Comparison of ENCODE assay signal across 10 mouse cellular contexts in genomic region chr2:59698635-59699300, GRCm38 (mm10).
DNase-seq lines count a peak whose midpoint lies in the region; ATAC-seq and TF ChIP-seq lines count a peak whose summit lies in the region.
"Had no signal": no experiment of that assay in that cellular context is flagged by ENCODE, and none has a peak within 500 bp of the region (broad histone marks: within the 10 kb centered on the region; RNA-seq: fewer than 3 reads in every experiment).

No protein-coding gene starts in this region.

- no peak overlapping the region for H3K9ac ChIP-seq in intestine, embryonic 14.5 days (ENCODE audit: low read length)
- H3K9ac ChIP-seq in intestine, embryonic 16.5 days (ENCODE audit: low read depth, low read length): no peak overlapping the region
- H3K9ac ChIP-seq in hindbrain, embryonic 16.5 days (ENCODE audit: low read depth, low read length): no peak overlapping the region

- peak overlapping the region; percentile 47; the same call in 1 of the 2 replicates for H3K27ac ChIP-seq in intestine, embryonic 14.5 days (ENCODE audit: low read depth)
- H3K27ac ChIP-seq in intestine, embryonic 16.5 days (ENCODE audit: low read length): no peak overlapping the region
- no peak overlapping the region for H3K27ac ChIP-seq in hindbrain, embryonic 16.5 days (ENCODE audit: low read depth, low read length)

- H3K4me3 ChIP-seq in intestine, embryonic 14.5 days (ENCODE audit: low read depth, low read length): no peak overlapping the region
- H3K4me3 ChIP-seq in intestine, embryonic 16.5 days (ENCODE audit: low read length): no peak overlapping the region
- H3K4me3 ChIP-seq in E14TG2a.4 (replicated peaks; ENCODE audit: low read length): peak overlapping the region; percentile 33
- no peak overlapping the region for H3K4me3 ChIP-seq in hindbrain, embryonic 16.5 days (ENCODE audit: low read length)

- TF ChIP-seq CTCF in E14TG2a.4 (conservative IDR thresholded peaks at IDR 0.05; ENCODE audit: low read length): no peak

- H3K27me3 ChIP-seq in intestine, embryonic 14.5 days (replicated peaks; ENCODE audit: control insufficient read depth, insufficient read depth, low read length): no peaks in the 10 kb centered on the region
- no peaks in the 10 kb centered on the region for H3K27me3 ChIP-seq in intestine, embryonic 16.5 days (replicated peaks; ENCODE audit: control insufficient read depth, insufficient read depth, low read length)
- no peaks in the 10 kb centered on the region for H3K27me3 ChIP-seq in E14TG2a.4 (ENCODE audit: insufficient read depth, low read length)
- no peaks in the 10 kb centered on the region for H3K27me3 ChIP-seq in hindbrain, embryonic 16.5 days (replicated peaks; ENCODE audit: control insufficient read depth, insufficient read depth, low read length)
- H3K27me3 ChIP-seq: Patski had no signal

- H3K4me2 ChIP-seq in intestine, embryonic 14.5 days (ENCODE audit: low read length): peak overlapping the region; percentile 42; the same call in 1 of the 2 replicates
- no peak overlapping the region for H3K4me2 ChIP-seq in intestine, embryonic 16.5 days (ENCODE audit: low read depth, low read length)
- H3K4me2 ChIP-seq in hindbrain, embryonic 16.5 days (ENCODE audit: low read length): peak overlapping the region; percentile 44

- H3K4me1 ChIP-seq in intestine, embryonic 14.5 days (replicated peaks; ENCODE audit: control insufficient read depth, insufficient read depth, low read length): peaks cover 21% of the 10 kb centered on the region
- peaks cover 30% of the 10 kb centered on the region for H3K4me1 ChIP-seq in intestine, embryonic 16.5 days (ENCODE audit: control insufficient read depth, insufficient read depth, low read length)
- H3K4me1 ChIP-seq in E14TG2a.4 (replicated peaks; ENCODE audit: low read depth, low read length): peaks cover 61% of the 10 kb centered on the region
- peaks cover 12% of the 10 kb centered on the region for H3K4me1 ChIP-seq in hindbrain, embryonic 16.5 days (ENCODE audit: control insufficient read depth, insufficient read depth, low read depth, low read length)

- 48% methylated on average over 7 of the region's 7 CpGs for WGBS in intestine, embryonic 14.5 days
- 49% methylated on average over 7 of the region's 7 CpGs for WGBS in intestine, embryonic 16.5 days
- 35% methylated on average over 7 of the region's 7 CpGs for WGBS in hindbrain, embryonic 16.5 days

- no peaks in the 10 kb centered on the region for H3K9me3 ChIP-seq in intestine, embryonic 14.5 days (ENCODE audit: control insufficient read depth, low read length)
- no peaks in the 10 kb centered on the region for H3K9me3 ChIP-seq in intestine, embryonic 16.5 days (ENCODE audit: control insufficient read depth, low read length)
- no peaks in the 10 kb centered on the region for H3K9me3 ChIP-seq in E14TG2a.4 (ENCODE audit: low read length)
- H3K9me3 ChIP-seq in hindbrain, embryonic 16.5 days (ENCODE audit: control insufficient read depth, low read length): no peaks in the 10 kb centered on the region

- H3K36me3 ChIP-seq in intestine, embryonic 14.5 days (ENCODE audit: control insufficient read depth, insufficient read depth, low read length): no peaks in the 10 kb centered on the region
- H3K36me3 ChIP-seq in intestine, embryonic 16.5 days (ENCODE audit: control insufficient read depth, insufficient read depth, low read length): no peaks in the 10 kb centered on the region
- peaks cover 31% of the 10 kb centered on the region for H3K36me3 ChIP-seq in E14TG2a.4 (ENCODE audit: insufficient read depth, low read length)
- no peaks in the 10 kb centered on the region for H3K36me3 ChIP-seq in hindbrain, embryonic 16.5 days (ENCODE audit: control insufficient read depth, insufficient read depth, low read length)

- ATAC-seq in intestine, embryonic 14.5 days (replicated peaks; ENCODE audit: low FRiP score, low TSS enrichment, low read depth): no peak
- no peak for ATAC-seq in intestine, embryonic 16.5 days
- ATAC-seq in hindbrain, embryonic 16.5 days: no peak
- ATAC-seq: Patski had no signal

- no peak for DNase-seq in intestine, embryonic 14.5 days (ENCODE audit: low spot score)
- peak; percentile 32 for DNase-seq in MN1 (ENCODE audit: low spot score)
- DNase-seq in right cerebral cortex, postnatal 4 days: no peak
- DNase-seq in frontal cortex, postnatal 10 days (ENCODE audit: low spot score in 2 of 2): no peak
- DNase-seq: cerebellum, postnatal 14 days; lung, postnatal 10 days had no signal
